Mouse (Mus musculus) intestine, embryonic 15.5 days (tissue): ENCODE measurements around the gene Adnp. TPM values are rescaled to one million over a fixed set of nuclear protein-coding genes. Genes with fewer than 3 reads are reported as not detected.

ENCODE experiments used
- ATAC-seq: fragments of 200-750 bp; cut with Nextera tagmentation; 2 replicates; pipeline ENCODE4 v1.8.0; 2017; ENCODE audit warnings: moderate TSS enrichment, moderate library complexity
- H3K27ac ChIP-seq: fragments of 300-500 bp; sonication (generic); 2 replicates; pipeline ENCODE4 v1.5.1; 2015; ENCODE audit warnings: mild to moderate bottlenecking, inconsistent platforms
- H3K27me3 ChIP-seq: fragments of 300-500 bp; sonication (generic); replicated peaks from 2 replicates; pipeline ENCODE4 v1.6.1; 2015; ENCODE audit warnings: inconsistent platforms
- H3K36me3 ChIP-seq: fragments of 300-500 bp; sonication (generic); 2 replicates; pipeline ENCODE4 v1.6.1; 2015; ENCODE audit warnings: inconsistent platforms
- H3K4me1 ChIP-seq: fragments of 300-500 bp; sonication (generic); replicated peaks from 2 replicates; pipeline ENCODE4 v1.6.1; 2015; ENCODE audit warnings: inconsistent platforms
- H3K4me2 ChIP-seq: fragments of 300-500 bp; sonication (generic); replicated peaks from 2 replicates; pipeline ENCODE4 v1.6.1; 2015; ENCODE audit warnings: mild to moderate bottlenecking, inconsistent platforms
- H3K4me3 ChIP-seq: fragments of 300-500 bp; sonication (generic); replicated peaks from 2 replicates; pipeline ENCODE4 v1.5.1; 2015; ENCODE audit warnings: inconsistent platforms
- H3K9ac ChIP-seq: fragments of 300-500 bp; sonication (generic); 2 replicates; pipeline ENCODE4 v1.6.1; 2015; ENCODE audit warnings: inconsistent platforms
- H3K9me3 ChIP-seq: fragments of 300-500 bp; sonication (generic); 2 replicates; pipeline ENCODE4 v1.6.1; 2016; ENCODE audit warnings: inconsistent platforms
- WGBS: fragments of 180-500 bp; shearing (Covaris S2); methylation state at CpG from one replicate; pipeline ENCODE4 v1.1.7; 2015; 5-methylcytosine and 5-hydroxymethylcytosine counted together
- polyA plus RNA-seq: library from polyadenylated mRNA; unstranded; fragments of >200 nt; fragmentation: Nextera tagmentation; extraction: Ambion mirVana; gene quantifications from 2 replicates; pipeline ENCODE4 v1.2.1, GENCODE M21; 2015

Adnp gene
- polyA plus RNA-seq, 1 experiment from 2014 or later = 6.1 TPM

DNA sequence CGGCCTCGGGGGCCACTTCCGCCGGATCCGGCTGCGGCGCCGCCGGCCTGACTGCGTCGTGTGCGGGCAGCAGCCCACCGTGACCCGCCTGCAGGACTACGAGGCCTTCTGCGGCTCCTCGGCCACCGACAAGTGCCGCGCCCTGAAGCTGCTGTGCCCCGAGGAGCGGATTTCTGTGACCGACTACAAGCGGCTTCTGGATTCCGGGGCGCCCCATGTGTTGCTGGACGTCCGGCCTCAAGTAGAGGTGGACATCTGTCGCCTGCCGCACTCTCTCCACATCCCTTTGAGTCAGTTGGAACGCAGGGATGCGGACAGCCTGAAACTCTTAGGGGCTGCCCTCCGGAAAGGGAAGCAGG lies 24.5 kb upstream of the Adnp start:
- H3K4me2 ChIP-seq = peak overlapping the region; percentile 99
- H3K27me3 ChIP-seq = no peaks in the 10 kb centered on the region
- no peaks in the 10 kb centered on the region for H3K9me3 ChIP-seq
- ATAC-seq = no peak
- peak overlapping the region; percentile 99 for H3K4me3 ChIP-seq
- H3K9ac ChIP-seq = peak overlapping the region; percentile 97
- peaks cover 3% of the 10 kb centered on the region; the same call in 1 of the 2 replicates for H3K36me3 ChIP-seq
- WGBS = 56% methylated on average over 33 of the region's 33 CpGs
- H3K27ac ChIP-seq = no peak overlapping the region
- H3K4me1 ChIP-seq = peaks cover 25% of the 10 kb centered on the region

DNA sequence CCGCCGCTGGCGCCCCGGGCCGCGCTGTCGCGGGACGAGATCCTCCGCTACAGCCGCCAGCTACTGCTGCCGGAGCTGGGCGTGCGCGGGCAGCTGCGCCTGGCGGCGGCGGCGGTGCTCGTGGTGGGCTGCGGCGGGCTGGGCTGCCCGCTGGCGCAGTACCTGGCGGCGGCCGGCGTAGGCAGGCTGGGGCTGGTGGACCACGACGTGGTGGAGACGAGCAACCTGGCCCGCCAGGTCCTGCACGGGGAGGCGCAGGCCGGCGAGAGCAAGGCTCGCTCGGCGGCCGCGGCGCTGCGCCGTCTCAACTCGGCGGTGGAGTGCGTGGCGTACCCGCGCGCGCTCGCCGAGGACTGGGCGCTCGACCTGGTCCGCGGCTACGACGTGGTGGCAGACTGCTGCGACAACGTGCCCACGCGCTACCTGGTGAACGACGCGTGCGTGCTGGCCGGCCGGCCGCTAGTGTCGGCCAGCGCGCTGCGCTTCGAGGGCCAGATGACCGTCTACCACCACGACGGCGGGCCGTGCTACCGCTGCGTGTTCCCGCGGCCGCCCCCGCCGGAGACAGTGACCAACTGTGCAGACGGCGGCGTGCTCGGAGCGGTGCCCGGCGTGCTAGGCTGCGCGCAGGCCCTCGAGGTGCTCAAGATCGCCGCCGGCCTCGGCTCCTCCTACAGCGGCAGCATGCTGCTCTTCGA lies 24.0 kb upstream of the Adnp start:
- 2% methylated on average over 99 of the region's 105 CpGs for WGBS

DNA sequence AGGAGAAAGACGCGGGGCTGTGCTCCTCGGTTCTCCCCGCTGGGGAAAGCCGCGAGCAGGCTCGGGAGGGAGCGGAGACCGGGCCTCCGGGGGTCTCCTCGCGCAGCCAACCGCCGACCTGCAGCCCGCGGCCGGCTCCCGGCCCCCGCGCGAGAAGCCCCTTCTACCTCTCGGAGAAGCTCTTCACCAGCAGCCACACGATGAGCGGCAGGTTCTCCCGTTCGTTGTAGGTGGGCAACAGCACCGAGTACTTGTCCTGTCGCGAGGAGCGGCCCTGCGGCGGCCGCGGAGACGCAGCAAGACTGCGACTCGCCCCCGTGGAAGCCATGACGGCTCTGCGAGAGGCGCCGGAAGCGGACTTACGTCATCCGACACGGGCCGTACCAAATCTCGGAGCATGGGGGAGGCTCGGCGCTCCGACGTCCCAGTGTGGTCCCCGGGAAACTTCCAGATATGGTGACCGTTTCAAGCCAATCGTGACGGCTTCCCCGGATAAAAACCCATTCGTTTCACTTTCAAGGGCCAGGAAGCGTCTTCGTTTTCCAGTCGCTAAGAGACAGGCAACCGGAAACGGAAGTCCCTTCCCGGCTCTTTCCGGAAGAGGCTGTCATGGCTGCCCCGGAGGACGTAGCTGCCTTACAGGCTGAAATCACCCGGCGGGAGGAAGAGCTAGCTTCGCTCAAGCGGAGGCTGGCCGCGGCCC lies 23.3 kb upstream of the Adnp start, which contains the start of the genes Gm20716, Dpm1 and Mocs3:
Gene Gm20716 (minus strand): TSS at position 339 of the 703 bp plus-strand sequence.
Gene Dpm1 (minus strand): TSS at position 566 of the 703 bp plus-strand sequence.
Gene Mocs3 (plus strand): TSS at position 597 of the 703 bp plus-strand sequence.
- peak; percentile 92 for ATAC-seq
- Histone ChIP-seq H3K4me3 (peak within 1 kb of the TSS; percentile 99), H3K9me3 (no peaks in the 10 kb centered on the region), H3K36me3 (peaks cover 11% of the 10 kb centered on the region; the same call in 1 of the 2 replicates), H3K9ac (peak within 1 kb of the TSS; percentile 97), H3K4me2 (peak within 1 kb of the TSS; percentile 99), H3K27me3 (no peaks in the 10 kb centered on the region), H3K4me1 (peaks cover 25% of the 10 kb centered on the region), H3K27ac (peak within 1 kb of the TSS; percentile 92)
- under 1% methylated on average over 73 of the region's 73 CpGs for WGBS

More for the DNA sequence above, 24.0 kb upstream of the Adnp start:
- Histone ChIP-seq H3K36me3 (peaks cover 6% of the 10 kb centered on the region; the same call in 1 of the 2 replicates), H3K4me2 (peak overlapping the region; percentile 99), H3K27me3 (no peaks in the 10 kb centered on the region), H3K9me3 (no peaks in the 10 kb centered on the region), H3K9ac (peak overlapping the region; percentile 97), H3K27ac (peak overlapping the region; percentile 92), H3K4me3 (peak overlapping the region; percentile 99), H3K4me1 (peaks cover 25% of the 10 kb centered on the region)
- peak; percentile 71 for ATAC-seq

DNA sequence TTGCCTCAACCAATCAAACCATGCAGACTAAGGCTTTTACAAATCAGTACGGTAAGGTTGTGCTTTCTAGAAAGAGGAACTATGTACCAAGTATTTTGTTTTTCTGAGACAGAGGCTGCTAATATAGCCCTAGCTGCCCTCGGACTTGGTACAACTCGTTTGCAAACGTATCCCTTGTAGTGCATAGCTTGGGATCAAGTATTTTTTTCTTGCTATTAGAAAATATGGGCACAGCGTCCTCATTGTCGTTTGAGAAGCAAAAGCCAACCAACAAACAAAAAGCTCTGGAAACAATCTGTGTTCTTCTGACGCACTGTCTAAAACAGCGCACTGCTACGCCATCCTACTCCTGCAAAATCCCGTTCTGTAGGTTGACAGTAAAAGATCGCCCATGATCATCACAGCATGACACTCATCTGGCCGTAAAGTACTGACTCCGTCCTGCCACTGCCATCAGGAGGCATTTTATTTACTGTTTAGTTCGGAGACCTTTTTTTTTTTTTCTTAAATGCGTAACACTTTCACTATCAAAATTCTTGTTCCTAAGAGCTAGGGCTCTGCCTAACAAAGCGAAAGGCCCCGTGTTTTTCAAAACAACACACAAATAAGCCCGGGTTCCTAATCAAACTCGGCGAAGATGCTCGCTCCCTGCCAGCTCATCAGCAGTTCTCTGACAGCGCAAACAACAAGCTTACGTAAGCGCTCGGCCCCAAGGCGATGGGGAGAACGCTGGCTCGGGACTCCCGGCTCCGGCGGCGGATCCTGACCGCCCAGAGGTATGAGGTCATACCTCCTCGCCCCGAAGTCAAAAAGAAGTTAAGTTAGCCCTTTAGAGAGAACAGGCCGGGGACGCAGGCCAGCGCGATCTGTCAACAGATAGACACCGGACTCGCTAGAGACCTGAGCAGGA lies 22.5 kb upstream of the Adnp start:
- WGBS = 18% methylated on average over 41 of the region's 41 CpGs

GRCm38 (mm10) chr2:168223326-168223725 lies 16.4 kb upstream of the Adnp start:
- Histone ChIP-seq H3K9me3 (no peaks in the 10 kb centered on the region), H3K9ac (no peak overlapping the region), H3K4me2 (no peak overlapping the region), H3K27me3 (no peaks in the 10 kb centered on the region), H3K36me3 (peaks cover 55% of the 10 kb centered on the region), H3K4me3 (no peak overlapping the region), H3K27ac (no peak overlapping the region), H3K4me1 (0 out of 2 replicates have a peak, but pooled peaks cover 4% of the 10 kb centered on the region)
- WGBS = 90% methylated on average over 6 of the region's 6 CpGs
- ATAC-seq = no peak

More for the DNA sequence above, 22.5 kb upstream of the Adnp start:
- H3K4me2 ChIP-seq = peak overlapping the region; percentile 99
- peak overlapping the region; percentile 99 for H3K4me3 ChIP-seq
- H3K4me1 ChIP-seq = peaks cover 25% of the 10 kb centered on the region
- H3K36me3 ChIP-seq = peaks cover 19% of the 10 kb centered on the region
- peak overlapping the region; percentile 97 for H3K9ac ChIP-seq
- no peaks in the 10 kb centered on the region for H3K27me3 ChIP-seq
- ATAC-seq = peak; percentile 21
- H3K9me3 ChIP-seq = no peaks in the 10 kb centered on the region
- H3K27ac ChIP-seq = peak overlapping the region; percentile 92; the same call in 1 of the 2 replicates

DNA sequence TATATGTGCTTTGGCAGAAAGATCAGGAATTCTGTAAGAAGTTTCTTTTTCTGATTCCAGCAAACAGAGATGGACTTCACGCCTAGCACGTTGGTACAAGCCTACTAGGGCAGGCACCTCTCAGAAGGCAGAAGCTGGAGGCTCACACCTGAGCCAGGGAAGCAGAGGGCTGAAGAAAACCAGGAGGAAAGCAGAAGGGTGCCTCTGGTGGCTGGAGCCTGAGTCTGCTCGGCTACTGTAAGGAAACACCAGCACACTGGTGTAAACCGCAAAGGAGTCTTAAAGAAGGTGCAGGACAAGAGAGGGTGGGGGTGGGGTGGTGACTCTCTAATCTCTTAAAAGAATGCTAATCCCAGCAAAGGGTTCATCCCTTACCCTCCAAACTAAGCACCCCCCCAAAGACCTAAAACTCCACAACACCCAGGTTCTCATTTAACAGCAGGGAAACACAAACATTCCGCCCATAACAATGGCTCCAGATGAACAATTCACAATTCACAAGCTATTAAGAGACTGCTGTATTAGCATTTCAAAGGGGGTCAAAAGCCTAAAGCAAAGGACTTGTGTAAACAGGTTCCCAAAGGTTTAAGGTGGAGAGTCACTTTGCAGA lies 7.0 kb upstream of the Adnp start:
- ATAC-seq = no peak
- H3K4me1 ChIP-seq = no peaks in the 10 kb centered on the region
- H3K9ac ChIP-seq = no peak overlapping the region
- H3K27me3 ChIP-seq = no peaks in the 10 kb centered on the region
- no peak overlapping the region for H3K4me3 ChIP-seq
- peaks cover 39% of the 10 kb centered on the region for H3K36me3 ChIP-seq
- H3K27ac ChIP-seq = no peak overlapping the region
- 55% methylated on average over 5 of the region's 5 CpGs for WGBS
- H3K4me2 ChIP-seq = no peak overlapping the region
- no peaks in the 10 kb centered on the region for H3K9me3 ChIP-seq

GRCm38 (mm10) chr2:168207883-168208282 lies 971 bp upstream of the Adnp start:
- ATAC-seq = 0 out of 2 replicates have a peak, but pooled peaks have one; percentile 0
- H3K36me3 ChIP-seq = peaks cover 24% of the 10 kb centered on the region
- H3K27ac ChIP-seq = peak overlapping the region; percentile 98; the same call in 1 of the 2 replicates
- WGBS = 94% methylated on average over 3 of the region's 3 CpGs
- no peak overlapping the region for H3K4me2 ChIP-seq
- H3K4me3 ChIP-seq = no peak overlapping the region
- no peaks in the 10 kb centered on the region for H3K9me3 ChIP-seq
- H3K27me3 ChIP-seq = no peaks in the 10 kb centered on the region
- peaks cover 10% of the 10 kb centered on the region; the same call in 1 of the 2 replicates for H3K4me1 ChIP-seq
- H3K9ac ChIP-seq = no peak overlapping the region

DNA sequence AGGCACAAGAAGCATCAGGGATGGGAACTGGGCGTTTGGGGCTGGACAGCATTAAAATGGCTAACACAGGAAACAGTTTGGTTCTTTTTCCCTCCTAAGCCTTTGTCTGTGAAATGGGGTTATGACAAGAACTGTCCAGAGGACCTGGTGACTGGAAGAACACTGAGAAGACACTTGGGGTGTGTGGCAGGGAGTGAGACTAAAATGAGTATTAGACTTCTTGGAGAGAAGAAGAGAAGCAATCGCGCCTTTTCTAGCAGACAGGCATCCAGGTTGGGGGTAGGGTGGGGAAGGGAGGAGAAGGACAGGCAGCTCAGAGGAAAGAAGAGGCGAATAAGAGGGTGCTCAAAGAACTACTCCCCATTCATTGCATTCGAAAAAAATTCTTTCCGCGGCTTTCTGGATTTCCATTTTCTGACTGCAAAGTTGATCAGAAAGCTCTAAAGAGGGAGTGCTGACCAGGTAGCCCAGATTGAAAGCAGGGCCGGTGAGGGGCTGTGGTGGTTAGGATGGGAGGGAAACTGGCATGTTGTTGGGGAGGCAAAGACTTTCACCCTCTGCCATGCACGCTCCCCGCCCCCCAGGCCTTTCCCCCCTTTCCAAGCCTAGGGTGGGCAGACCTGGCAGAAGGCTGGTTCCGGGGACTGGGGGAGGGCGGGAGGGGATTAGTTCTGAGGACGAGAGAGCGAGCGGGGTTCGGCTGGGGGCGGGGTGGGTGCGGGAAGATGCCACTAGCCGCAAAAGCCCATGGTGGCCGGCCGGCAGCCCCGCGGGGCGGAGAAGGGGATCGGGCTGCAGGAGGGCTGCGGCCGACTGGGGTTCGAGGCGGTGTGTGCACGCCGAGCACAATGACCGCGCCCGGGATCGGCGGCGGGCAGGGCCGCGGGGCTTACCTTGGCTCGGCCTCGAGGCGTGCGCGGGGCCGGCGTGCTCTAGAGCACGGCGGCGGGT lies 956 bp downstream of the Adnp start:
- Histone ChIP-seq H3K27me3 (no peaks in the 10 kb centered on the region), H3K27ac (peak overlapping the region; percentile 98), H3K9me3 (no peaks in the 10 kb centered on the region), H3K9ac (peak overlapping the region; percentile 100), H3K36me3 (0 out of 2 replicates have a peak, but pooled peaks cover 6% of the 10 kb centered on the region), H3K4me3 (peak overlapping the region; percentile 88), H3K4me1 (peaks cover 14% of the 10 kb centered on the region; the same call in 1 of the 2 replicates), H3K4me2 (peak overlapping the region; percentile 75)
- peak; percentile 13; the same call in 1 of the 2 replicates for ATAC-seq
- under 1% methylated on average over 35 of the region's 49 CpGs for WGBS

GRCm38 (mm10) chr2:168205265-168205664 lies 1.6 kb downstream of the Adnp start:
- peak overlapping the region; percentile 100 for H3K9ac ChIP-seq
- WGBS = 5% methylated on average over 6 of the region's 6 CpGs
- no peaks in the 10 kb centered on the region for H3K9me3 ChIP-seq
- H3K4me1 ChIP-seq = peaks cover 18% of the 10 kb centered on the region
- H3K27ac ChIP-seq = peak overlapping the region; percentile 98
- H3K4me3 ChIP-seq = peak overlapping the region; percentile 88
- ATAC-seq = peak; percentile 58
- peak overlapping the region; percentile 75 for H3K4me2 ChIP-seq
- 0 out of 2 replicates have a peak, but pooled peaks cover 3% of the 10 kb centered on the region for H3K36me3 ChIP-seq
- H3K27me3 ChIP-seq = no peaks in the 10 kb centered on the region

DNA sequence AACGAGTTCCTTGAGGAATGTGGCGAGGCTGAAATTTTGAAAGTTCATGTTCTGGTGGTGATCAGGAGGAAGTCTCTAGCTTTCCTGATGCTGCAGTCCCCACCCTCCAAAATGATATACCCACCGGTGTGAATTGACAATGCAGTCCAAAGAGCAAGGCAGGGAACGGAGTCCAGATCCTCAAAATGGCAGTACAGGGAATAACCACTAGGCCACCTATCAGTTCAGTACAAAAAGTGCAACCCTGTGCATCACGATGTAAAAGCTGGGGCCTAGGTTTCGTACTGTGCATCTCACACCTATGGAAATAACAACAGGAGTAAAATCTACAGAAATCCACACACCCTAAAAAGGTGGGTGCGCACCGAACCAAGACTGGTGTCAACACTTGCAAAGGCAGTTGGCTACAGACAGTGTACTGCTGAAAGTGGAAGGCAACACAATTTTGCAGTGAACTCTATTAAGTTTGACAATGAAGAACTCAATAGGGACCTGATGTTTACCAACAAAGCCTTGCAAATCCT lies 2.4 kb downstream of the Adnp start:
- H3K27me3 ChIP-seq = no peaks in the 10 kb centered on the region
- peak overlapping the region; percentile 18; the same call in 1 of the 2 replicates for H3K9ac ChIP-seq
- H3K36me3 ChIP-seq = 0 out of 2 replicates have a peak, but pooled peaks cover 3% of the 10 kb centered on the region
- peak overlapping the region; percentile 75 for H3K4me2 ChIP-seq
- no peaks in the 10 kb centered on the region for H3K9me3 ChIP-seq
- H3K4me3 ChIP-seq = peak overlapping the region; percentile 88
- no peak for ATAC-seq
- H3K27ac ChIP-seq = no peak overlapping the region
- 78% methylated on average over 8 of the region's 8 CpGs for WGBS
- H3K4me1 ChIP-seq = peaks cover 23% of the 10 kb centered on the region
